Mouse (Mus musculus) A20 (cell line): ENCODE results near the gene Arhgef3.
"Not testable (repeated sequence)": the region's sequence is repeated elsewhere in the genome, so short reads cannot be mapped to it uniquely, and the experiment has no call there.

Experiments used
- DNase-seq: peaks from one replicate; pipeline ENCODE4 v3.0.0-alpha.2; 2011; ENCODE audit warnings: low read depth, low spot score

Arhgef3 gene

GRCm38 (mm10) chr14:27192450-27192849 is 77.8 kb downstream of the Arhgef3 start:
- peak; percentile 40 for DNase-seq

GRCm38 (mm10) chr14:27196980-27197379 is 82.3 kb downstream of the Arhgef3 start:
- DNase-seq = no peak

- DNase-seq = no peak
Observed at GRCm38 (mm10) chr14:27198490-27199089, 83.9 kb downstream of the Arhgef3 start.

- DNase-seq = no peak
Observed at GRCm38 (mm10) chr14:27199119-27199518, 84.4 kb downstream of the Arhgef3 start.

GRCm38 (mm10) chr14:27199870-27200269 is 85.2 kb downstream of the Arhgef3 start:
- DNase-seq = no peak

GRCm38 (mm10) chr14:27200743-27201576 is 86.3 kb downstream of the Arhgef3 start:
- no peak for DNase-seq

- DNase-seq = no peak
Observed at GRCm38 (mm10) chr14:27201824-27202223, 87.1 kb downstream of the Arhgef3 start.

- DNase-seq = no peak
Observed at GRCm38 (mm10) chr14:27204704-27205103, 90.0 kb downstream of the Arhgef3 start.

GRCm38 (mm10) chr14:27206443-27206842 is 91.7 kb downstream of the Arhgef3 start:
- no peak for DNase-seq

GRCm38 (mm10) chr14:27209542-27209941 is 94.8 kb downstream of the Arhgef3 start:
- DNase-seq = no peak

- not testable (repeated sequence) for DNase-seq
Observed at GRCm38 (mm10) chr14:27210801-27211200, 96.1 kb downstream of the Arhgef3 start.

- DNase-seq = no peak
Observed at GRCm38 (mm10) chr14:27211743-27212445, 97.2 kb downstream of the Arhgef3 start.

GRCm38 (mm10) chr14:27214232-27214631 is 99.5 kb downstream of the Arhgef3 start:
- no peak for DNase-seq

GRCm38 (mm10) chr14:27219668-27220067 is 105.0 kb downstream of the Arhgef3 start:
- no peak for DNase-seq

- no peak for DNase-seq
Observed at GRCm38 (mm10) chr14:27220297-27220696, 105.6 kb downstream of the Arhgef3 start.

GRCm38 (mm10) chr14:27224636-27225035 is 109.9 kb downstream of the Arhgef3 start:
- no peak for DNase-seq

- DNase-seq = no peak
Observed at GRCm38 (mm10) chr14:27226288-27226687, 111.6 kb downstream of the Arhgef3 start.

GRCm38 (mm10) chr14:27228288-27228687 is 113.6 kb downstream of the Arhgef3 start:
- no peak for DNase-seq

- DNase-seq = no peak
Observed at GRCm38 (mm10) chr14:27228941-27229371, 114.3 kb downstream of the Arhgef3 start.

- DNase-seq = no peak
Observed at GRCm38 (mm10) chr14:27229441-27230147, 114.9 kb downstream of the Arhgef3 start.

- DNase-seq = no peak
Observed at GRCm38 (mm10) chr14:27230262-27231022, 115.7 kb downstream of the Arhgef3 start.
